Mouse (Mus musculus) lung, postnatal 25 days (tissue): ENCODE results near the gene Chst8.

Experiments
- DNase-seq: peaks from one replicate; pipeline ENCODE4 v3.0.0; 2022; ENCODE audit warnings: low spot score

Gene Chst8

GRCm38 (mm10) chr7:34799950-34800511 lies 12.5 kb downstream of the Chst8 start:
- no peak for DNase-seq

DNA sequence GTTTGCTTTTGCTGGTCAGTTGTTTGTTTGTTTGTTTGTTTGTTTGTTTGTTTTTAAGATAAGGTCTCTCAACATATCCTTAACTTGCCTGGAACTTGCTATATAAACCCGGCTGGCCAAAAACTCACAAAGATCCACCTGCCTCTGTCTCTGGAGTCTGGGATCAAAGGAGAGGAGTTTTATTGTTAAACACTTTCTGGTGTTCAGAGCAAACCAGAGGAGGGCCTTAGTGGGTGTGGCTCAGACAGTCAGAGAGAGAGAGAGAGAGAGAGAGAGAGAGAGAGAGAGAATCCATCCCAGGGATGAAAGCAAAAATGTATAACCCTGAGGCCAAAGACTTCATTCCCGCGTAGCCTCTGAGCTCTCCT lies 13.1 kb downstream of the Chst8 start:
- DNase-seq, result no peak

GRCm38 (mm10) chr7:34798441-34799403 lies 13.8 kb downstream of the Chst8 start:
- no peak for DNase-seq

DNA sequence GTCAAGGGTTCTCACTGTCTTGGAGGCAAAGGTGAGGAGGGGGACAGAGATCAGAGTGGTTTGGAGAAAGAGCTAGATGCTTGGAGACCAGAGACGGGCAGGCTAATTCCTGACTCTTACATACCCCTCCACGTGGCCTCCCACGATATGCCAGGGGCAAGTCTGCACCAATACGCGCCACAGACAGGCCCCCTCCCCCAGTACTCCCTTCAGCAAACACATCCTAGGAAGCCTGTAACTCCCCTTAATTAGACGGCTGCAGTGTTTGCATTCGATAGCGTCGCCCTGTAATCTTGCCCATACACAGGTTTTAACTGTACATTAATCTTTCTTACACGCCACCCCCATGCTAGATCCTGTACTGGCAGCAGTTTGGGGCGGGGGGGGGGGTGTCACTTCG lies 14.5 kb downstream of the Chst8 start:
- no peak for DNase-seq

- no peak for DNase-seq
Measured at GRCm38 (mm10) chr7:34790459-34790858, 22.1 kb downstream of the Chst8 start.

DNA sequence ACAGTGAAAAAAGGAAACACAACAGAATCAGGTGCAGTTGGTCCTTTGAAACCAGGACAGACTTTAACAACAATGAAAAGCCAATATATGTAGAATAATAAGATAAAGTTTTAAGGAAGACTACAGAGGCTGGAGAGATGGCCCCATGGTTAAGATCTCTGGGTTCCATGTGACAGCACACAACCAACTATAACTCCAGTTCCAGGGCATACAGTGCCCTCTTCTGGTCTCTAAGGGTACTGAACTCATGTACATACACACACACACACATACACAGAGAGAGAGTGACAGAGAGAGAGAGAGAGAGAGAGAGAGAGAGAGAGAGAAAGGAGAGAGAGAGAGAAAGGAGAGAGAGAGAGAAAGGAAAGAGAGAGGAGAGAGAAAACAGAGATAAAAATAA lies 25.3 kb downstream of the Chst8 start:
- no peak for DNase-seq

- no peak for DNase-seq
Measured at GRCm38 (mm10) chr7:34785052-34785451, 27.5 kb downstream of the Chst8 start.

- DNase-seq, result no peak
Measured at GRCm38 (mm10) chr7:34784469-34784868, 28.0 kb downstream of the Chst8 start.

DNA sequence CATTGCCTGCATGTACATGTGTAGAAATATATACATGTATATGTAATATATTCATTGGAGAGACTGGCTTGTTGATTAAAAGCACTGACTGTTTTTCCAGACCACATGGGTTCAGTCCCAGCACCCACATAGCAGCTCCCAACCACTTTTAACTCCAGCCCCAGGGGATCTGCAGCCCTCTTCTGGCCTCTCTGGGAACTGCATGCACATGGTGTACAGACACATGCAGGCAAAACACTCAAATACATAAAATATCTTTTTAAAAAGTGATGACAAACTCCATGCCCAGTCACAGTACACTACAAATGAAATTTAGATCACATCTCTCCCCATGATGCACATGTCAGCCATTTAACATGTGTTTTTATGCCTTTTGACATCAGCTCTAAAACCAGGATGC lies 30.5 kb downstream of the Chst8 start:
- no peak for DNase-seq

- DNase-seq, result no peak
Measured at GRCm38 (mm10) chr7:34781217-34781616, 31.3 kb downstream of the Chst8 start.

DNA sequence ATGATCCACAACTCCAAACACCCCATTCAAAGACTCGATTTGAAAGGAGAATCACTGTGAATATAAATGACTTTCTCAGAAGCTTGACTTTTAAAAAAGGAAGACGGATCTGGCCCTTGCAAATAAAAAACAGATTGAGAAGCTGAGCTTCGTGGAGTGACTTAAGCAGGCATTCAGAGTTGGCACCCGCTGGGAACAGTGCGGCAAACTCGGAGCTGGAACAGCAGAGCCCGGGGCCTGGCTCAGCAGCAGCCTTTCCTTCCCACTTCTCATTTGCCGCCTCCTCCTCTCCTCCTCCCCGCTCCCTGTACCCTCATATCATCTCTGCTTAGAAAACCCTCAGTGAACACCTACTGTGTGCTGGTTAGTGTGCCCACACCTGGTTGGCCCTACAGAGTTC lies 34.1 kb downstream of the Chst8 start:
- DNase-seq, result no peak

DNA sequence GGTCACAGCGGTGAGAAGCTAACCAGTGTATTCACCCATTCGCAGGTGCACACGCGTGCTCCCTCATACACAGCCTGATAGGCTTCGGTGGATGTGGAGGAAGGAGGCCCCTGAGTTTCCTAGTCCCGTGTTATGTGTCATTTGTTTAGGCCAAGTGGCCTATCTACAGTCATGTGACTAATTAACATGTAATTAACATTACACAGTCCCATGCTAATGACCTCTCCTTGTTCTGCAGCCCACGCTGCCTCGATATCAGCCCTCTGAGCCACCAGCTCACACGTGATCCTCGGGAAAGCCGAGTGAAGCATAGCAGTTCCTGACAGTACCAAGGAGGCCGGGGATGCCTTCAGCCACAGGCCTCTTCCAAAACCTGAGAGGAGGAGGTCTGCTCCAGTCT lies 36.9 kb downstream of the Chst8 start:
- DNase-seq, result no peak

- DNase-seq, result no peak
Measured at GRCm38 (mm10) chr7:34774947-34775346, 37.6 kb downstream of the Chst8 start.

DNA sequence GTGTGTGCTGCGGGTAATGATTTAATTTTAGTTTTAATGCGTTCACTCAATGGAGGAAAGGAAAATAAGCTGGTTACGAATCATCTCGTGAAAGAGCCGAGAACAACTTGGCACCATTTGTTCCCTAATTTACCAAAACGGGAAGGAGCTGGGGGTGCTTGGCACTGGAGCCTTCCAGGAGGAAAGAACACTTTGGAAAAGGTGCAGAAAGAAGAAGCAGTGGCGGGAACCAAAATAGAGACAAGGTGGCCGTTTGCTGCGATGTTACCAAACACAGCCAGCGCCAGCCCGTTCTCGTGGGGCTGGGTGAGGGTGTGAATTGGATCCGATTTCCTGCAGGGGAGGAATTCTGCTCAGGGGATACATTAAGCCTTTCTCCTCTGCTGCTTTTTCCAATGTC lies 38.5 kb downstream of the Chst8 start:
- DNase-seq, result no peak

GRCm38 (mm10) chr7:34773309-34773708 lies 39.2 kb downstream of the Chst8 start:
- no peak for DNase-seq

DNA sequence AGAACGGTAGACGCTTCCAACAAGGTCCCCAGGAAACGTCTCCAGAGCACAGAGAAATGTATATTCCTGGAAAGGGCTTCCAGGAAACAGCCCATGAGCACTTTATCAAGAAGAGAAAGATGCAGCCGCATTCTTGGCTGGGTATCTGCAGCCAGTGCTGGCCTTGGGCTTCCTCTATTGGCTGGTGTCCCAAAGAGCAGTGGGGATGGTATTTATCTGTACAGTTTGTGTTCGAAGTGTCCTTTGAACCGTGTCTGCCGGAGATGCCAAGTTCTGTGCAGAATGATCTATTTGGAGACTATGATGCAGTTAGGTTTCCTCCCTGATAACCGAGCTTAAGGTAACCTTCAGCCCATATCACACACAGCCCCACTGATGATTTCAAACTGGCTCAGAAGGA lies 43.0 kb downstream of the Chst8 start:
- no peak for DNase-seq

DNA sequence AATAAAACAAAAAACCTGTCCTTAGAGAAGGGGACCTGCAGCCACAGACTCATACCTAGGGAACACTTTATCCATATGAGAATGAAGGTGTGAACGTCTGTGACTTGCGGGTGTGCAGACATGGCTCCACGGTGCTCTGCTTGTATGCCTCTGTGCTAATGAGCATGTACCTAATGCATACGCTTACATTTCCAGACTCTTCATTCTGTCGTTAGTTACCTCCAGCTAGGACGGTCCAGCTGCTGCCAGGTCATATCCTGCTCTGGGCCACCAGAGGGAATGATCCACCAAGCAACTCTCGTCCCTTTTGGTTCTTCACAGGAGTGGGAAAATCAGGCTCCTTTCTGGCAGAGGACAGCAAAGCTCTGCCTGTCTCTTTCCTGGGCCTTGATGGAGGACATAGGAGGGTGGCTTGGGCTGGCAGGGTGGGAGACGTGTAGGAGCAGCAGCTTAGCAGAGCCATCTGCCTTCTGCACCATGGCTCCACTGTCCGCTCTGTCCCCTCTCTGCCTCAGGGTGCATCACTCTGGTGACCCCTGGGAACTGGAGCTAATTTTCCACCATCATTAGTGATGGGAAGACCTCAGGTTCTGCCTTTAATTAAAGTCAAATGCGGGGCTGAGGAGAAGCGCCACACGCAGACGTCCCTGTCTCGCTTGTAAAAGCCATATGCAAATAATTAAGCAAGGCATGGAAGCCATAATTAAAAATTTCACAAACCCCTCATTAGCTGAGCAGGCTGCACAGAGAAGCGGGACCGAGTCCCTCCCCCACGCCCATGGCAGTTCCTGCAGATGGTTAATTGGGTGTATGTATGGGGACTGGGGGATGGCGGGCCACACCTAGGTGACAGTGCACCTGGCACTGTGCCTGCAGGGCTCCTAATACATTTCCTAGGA lies 48.0 kb downstream of the Chst8 start:
- DNase-seq, result no peak

DNA sequence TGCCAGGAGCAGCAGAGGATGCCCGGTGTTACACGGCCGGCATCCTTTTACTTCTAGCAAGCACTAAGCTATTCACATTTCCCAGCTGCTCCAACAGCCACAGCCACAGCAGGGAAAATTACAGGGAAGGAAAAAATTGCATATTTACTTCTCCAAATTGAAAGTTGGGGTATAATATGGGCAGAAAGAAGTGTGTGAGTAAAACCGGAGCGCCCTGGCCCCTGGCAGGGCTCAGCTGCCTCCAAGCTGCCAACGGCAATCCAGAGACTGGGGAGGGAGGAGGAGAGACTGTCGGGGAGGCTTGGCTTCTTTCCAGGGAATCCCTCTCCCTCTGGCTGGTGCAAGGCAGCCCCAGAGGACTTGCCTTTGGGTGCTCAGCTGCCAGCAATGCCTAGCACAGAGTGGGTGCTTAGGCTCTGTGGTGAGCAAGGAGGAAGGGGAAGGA lies 53.1 kb downstream of the Chst8 start:
- no peak for DNase-seq

DNA sequence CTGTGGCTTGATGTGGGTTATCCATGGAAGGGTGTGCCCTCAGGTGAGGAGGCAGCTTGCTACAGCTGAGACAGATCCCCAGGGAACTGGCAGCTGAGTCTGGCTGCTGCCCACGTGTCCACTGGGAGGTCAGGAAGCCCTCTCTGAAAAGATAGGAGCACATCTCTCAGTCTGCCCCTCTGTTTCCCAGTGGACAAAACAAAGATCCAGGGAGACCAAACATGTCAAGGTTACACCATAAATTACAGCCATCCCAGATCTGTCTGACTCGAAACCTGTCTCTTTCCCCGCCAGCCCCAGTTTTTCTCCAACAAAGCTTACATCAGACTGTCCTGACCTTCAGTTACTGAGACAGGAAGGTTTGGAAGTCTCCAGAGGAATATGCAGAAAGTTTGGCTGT lies 53.8 kb downstream of the Chst8 start:
- no peak for DNase-seq

GRCm38 (mm10) chr7:34757513-34757912 lies 55.0 kb downstream of the Chst8 start:
- no peak for DNase-seq

GRCm38 (mm10) chr7:34753140-34753886 lies 59.2 kb downstream of the Chst8 start:
- DNase-seq, result no peak
